Mouse (Mus musculus) heart, embryonic 16.5 days (tissue): ENCODE measurements around the gene Sox6. TPM values are rescaled to one million over a fixed set of nuclear protein-coding genes. Genes with fewer than 3 reads are reported as not detected.

Source experiments
- ATAC-seq: fragments of 200-750 bp; cut with Nextera tagmentation; replicated peaks from 2 replicates; pipeline ENCODE4 v1.8.0; 2017; ENCODE audit warnings: moderate number of reproducible peaks; ENCODE audit not compliant: insufficient read depth, low FRiP score; ENCODE audit errors: extremely low read depth
- H3K27ac ChIP-seq: fragments of 300-500 bp; sonication (generic); 2 replicates; pipeline ENCODE4 v1.5.1; 2014; ENCODE audit warnings: mild to moderate bottlenecking, low read length, control low read depth, moderate library complexity
- H3K27me3 ChIP-seq: fragments of 300-500 bp; sonication (generic); 2 replicates; pipeline ENCODE4 v1.6.1; 2014; ENCODE audit warnings: low read length, mixed read lengths; ENCODE audit not compliant: control insufficient read depth, insufficient read depth
- H3K36me3 ChIP-seq: fragments of 300-500 bp; sonication (generic); 2 replicates; pipeline ENCODE4 v1.6.1; 2014; ENCODE audit not compliant: control insufficient read depth, insufficient read depth
- H3K4me1 ChIP-seq: fragments of 300-500 bp; sonication (generic); 2 replicates; pipeline ENCODE4 v1.6.1; 2014; ENCODE audit warnings: low read length, mixed read lengths; ENCODE audit not compliant: control insufficient read depth, insufficient read depth
- H3K4me2 ChIP-seq: fragments of 300-500 bp; sonication (generic); 2 replicates; pipeline ENCODE4 v1.6.1; 2014; ENCODE audit warnings: low read depth, mild to moderate bottlenecking, control low read depth, low read length
- H3K4me3 ChIP-seq: fragments of 300-500 bp; sonication (generic); 2 replicates; pipeline ENCODE4 v1.5.1; 2014; ENCODE audit warnings: mild to moderate bottlenecking, control low read depth, low read length
- H3K9ac ChIP-seq: fragments of 300-500 bp; sonication (generic); 2 replicates; pipeline ENCODE4 v1.6.1; 2014; ENCODE audit warnings: low read length, control low read depth
- H3K9me3 ChIP-seq: fragments of 300-500 bp; sonication (generic); replicated peaks from 2 replicates; pipeline ENCODE4 v1.6.1; 2016; ENCODE audit warnings: low read length; ENCODE audit not compliant: control insufficient read depth
- WGBS: fragments of 180-500 bp; shearing (Covaris S2); extraction: QIAGEN DNeasy Blood & Tissue Kit; methylation state at CpG from one replicate; pipeline ENCODE4 v1.1.7; 2014; 5-methylcytosine and 5-hydroxymethylcytosine counted together
- polyA plus RNA-seq: library from polyadenylated mRNA; unstranded; fragments of >200 nt; fragmentation: Nextera tagmentation; extraction: Ambion mirVana; gene quantifications from 2 replicates; pipeline ENCODE4 v1.2.1, GENCODE M21; 2015

Sox6 gene
- polyA plus RNA-seq, 1 experiment from 2014 or later: 25.6 TPM

DNA sequence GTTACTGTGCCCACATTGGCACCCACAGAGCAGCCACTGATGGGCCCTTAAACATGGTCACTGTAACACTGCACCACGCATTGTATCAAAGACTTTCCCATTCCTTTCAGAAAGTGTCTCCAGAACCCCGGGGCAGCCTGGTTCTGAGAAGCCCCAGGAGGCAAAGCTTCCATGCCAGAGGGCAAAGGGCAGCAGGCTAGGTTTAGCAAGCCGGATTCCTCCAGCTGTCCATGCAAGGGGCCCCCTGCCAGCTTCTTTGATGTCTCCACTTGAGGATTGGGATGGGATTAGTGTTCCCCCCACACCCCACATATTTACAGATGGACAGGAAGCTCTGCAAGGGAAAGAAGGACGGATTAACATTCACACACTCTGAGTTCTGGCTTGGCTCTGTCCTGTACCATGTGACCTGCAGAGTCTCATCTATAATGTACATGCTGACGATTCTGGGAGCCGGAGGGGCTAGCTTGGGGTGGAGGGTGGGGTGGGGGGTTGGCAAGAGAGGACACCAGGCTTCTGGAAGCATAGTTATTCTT is 592.0 kb downstream of the Sox6 start:
- peaks cover 5% of the 10 kb centered on the region; the same call in 1 of the 2 replicates for H3K4me1 ChIP-seq
- H3K36me3 ChIP-seq: no peaks in the 10 kb centered on the region
- H3K4me3 ChIP-seq: no peak overlapping the region
- H3K9me3 ChIP-seq: no peaks in the 10 kb centered on the region
- H3K27me3 ChIP-seq: no peaks in the 10 kb centered on the region
- H3K4me2 ChIP-seq: no peak overlapping the region
- no peak overlapping the region for H3K27ac ChIP-seq
- no peak overlapping the region for H3K9ac ChIP-seq
- no peak for ATAC-seq
- WGBS: 42% methylated on average over 6 of the region's 6 CpGs

DNA sequence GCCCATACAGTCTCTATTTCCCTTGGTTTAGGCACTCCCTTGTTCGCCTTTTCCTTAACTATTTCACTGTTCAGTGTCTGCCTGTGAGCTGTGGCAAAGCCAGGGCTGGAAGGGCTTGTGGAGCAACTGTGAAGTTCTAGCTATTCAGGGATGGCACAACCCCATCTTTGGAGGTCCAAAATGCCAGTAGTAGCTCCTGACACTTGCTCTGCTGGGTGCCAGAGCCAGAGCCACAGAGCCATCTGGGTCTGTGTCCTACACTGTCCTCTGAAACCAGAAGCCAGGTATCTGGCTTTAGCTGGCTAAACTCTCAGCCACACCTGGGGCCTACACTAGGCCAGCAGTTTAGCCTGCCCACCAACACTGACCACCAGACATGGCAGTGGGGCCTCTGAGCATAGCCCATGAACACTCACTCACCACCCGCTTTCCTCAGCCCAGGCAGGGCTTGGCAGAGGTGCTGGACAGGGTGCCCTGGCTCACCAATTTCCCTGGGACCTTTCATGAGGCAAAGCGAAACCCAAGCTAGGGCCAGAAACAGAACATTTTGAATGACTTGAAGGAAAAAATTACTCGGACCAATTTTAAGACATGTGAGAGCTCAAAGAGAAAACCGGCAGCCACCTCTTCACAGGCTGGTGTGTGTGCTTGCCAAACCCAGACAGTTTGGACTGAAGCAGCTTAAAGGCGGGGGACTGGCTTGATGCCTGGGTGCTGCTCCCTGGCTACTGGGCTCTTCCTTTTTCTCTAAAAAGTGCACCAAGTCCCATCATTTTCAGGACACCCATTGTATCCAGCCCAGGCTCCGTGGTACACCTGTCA is 612.2 kb downstream of the Sox6 start:
- no peak for ATAC-seq
- H3K4me1 ChIP-seq: no peaks in the 10 kb centered on the region; the same call in 1 of the 2 replicates
- H3K4me2 ChIP-seq: no peak overlapping the region
- H3K4me3 ChIP-seq: no peak overlapping the region
- H3K9ac ChIP-seq: no peak overlapping the region
- H3K9me3 ChIP-seq: no peaks in the 10 kb centered on the region
- 82% methylated on average over 7 of the region's 7 CpGs for WGBS
- H3K27me3 ChIP-seq: no peaks in the 10 kb centered on the region
- H3K27ac ChIP-seq: no peak overlapping the region
- H3K36me3 ChIP-seq: no peaks in the 10 kb centered on the region

- 66% methylated on average over 7 of the region's 7 CpGs for WGBS
- H3K4me3 ChIP-seq: no peak overlapping the region
- no peak overlapping the region for H3K9ac ChIP-seq
- no peak overlapping the region for H3K27ac ChIP-seq
- ATAC-seq: no peak
- H3K36me3 ChIP-seq: no peaks in the 10 kb centered on the region
- no peaks in the 10 kb centered on the region; the same call in 1 of the 2 replicates for H3K9me3 ChIP-seq
- no peak overlapping the region for H3K4me2 ChIP-seq
- no peaks in the 10 kb centered on the region for H3K27me3 ChIP-seq
- no peaks in the 10 kb centered on the region; the same call in 1 of the 2 replicates for H3K4me1 ChIP-seq
These were observed 615.8 kb downstream of the Sox6 start for GRCm38 (mm10) chr7:115422828-115423227.

DNA sequence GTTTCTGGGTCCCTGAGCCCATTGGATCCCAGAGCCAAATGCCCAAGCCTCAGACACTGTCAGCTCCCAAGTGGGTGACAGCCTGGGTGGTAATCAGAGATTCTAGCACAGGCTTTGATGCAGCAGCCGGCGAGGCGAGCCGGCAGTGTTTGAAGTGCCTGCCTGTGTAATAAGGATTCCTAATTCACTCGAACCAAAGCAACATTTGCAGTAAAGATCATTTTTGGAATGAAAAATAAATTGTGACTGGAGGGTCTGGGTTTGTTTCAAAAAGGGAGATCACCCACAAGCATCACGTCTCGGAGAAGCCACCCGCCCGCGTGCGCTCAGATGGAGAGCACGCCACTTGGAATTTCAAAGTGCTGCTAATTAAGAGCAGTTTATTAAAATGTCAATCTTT is 617.6 kb downstream of the Sox6 start:
- Histone ChIP-seq H3K4me2 (no peak overlapping the region), H3K27ac (no peak overlapping the region), H3K9ac (no peak overlapping the region), H3K4me1 (no peaks in the 10 kb centered on the region; the same call in 1 of the 2 replicates), H3K9me3 (no peaks in the 10 kb centered on the region; the same call in 1 of the 2 replicates), H3K4me3 (no peak overlapping the region), H3K36me3 (no peaks in the 10 kb centered on the region), H3K27me3 (no peaks in the 10 kb centered on the region)
- WGBS: 61% methylated on average over 12 of the region's 12 CpGs
- no peak for ATAC-seq

Other genes with a start within 250 kb of the Sox6 start
- 168 and 184 TPM in 2 replicates for gene 1110004F10Rik, start 601 bp upstream of the Sox6 start, polyA plus RNA-seq
- 0.70 and 1.6 TPM in 2 replicates for gene Gm4353, start 45.8 kb upstream of the Sox6 start, polyA plus RNA-seq